Mouse (Mus musculus): ENCODE measurements at regions not wholly inside any gene's neighbourhood (a gene's known extent, or its start where the extent isn't known, plus 50 kb on each side); places are given as distances from the start of the nearest gene placed in this dataset.

DNA sequence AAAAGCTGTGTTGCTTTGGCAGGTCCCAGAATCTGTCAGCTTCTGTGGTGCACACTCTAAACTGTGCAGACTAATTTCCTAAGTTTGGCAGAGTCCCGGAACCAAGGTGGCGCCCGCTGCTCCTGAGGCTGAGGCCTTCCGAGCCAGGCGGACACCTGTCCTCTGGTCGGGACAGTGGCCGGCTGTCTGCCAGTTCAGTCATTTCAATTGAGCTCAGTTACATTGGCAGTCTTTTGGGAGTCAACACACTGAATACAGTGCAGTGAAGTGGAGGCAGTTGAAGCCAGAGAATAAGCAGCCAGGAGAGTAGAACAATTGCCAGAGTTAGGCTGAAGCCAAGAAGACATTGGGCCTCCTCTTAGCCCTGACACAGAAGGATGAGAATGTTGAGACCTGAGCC is 164.2 kb downstream of the Cdh19 start:
- DNase-seq (ENCODE audit: low spot score in 2 of 2) = no peak

DNA sequence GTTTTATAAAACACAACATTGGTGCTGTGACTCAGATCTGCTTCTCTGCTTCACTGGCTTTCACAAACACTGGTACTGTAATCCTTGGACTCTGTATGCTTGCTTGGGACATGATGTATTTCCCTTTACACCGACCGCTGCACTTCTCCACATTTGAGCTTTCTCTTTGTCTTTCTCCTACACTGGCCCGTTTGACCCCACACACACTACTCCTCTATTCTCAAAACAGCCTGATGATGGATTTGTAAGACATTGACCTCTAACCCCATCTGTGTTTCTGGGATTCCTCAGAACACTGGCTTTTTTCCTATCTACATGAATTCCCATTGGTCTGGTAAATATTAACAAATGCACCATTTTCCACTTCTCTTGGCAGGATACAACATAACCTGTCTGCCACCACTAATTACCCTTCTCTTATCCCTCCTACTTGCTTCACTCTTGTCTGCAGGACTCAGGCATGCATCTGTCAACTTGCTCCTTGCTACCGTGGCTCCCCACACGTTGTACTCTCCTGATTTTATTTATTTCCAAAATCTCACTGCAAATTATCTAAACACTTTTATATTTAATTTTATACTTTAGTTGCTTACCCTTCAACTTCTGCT is 178.1 kb downstream of the Cdh19 start:
- DNase-seq (ENCODE audit: low spot score in 2 of 2) = no peak

DNA sequence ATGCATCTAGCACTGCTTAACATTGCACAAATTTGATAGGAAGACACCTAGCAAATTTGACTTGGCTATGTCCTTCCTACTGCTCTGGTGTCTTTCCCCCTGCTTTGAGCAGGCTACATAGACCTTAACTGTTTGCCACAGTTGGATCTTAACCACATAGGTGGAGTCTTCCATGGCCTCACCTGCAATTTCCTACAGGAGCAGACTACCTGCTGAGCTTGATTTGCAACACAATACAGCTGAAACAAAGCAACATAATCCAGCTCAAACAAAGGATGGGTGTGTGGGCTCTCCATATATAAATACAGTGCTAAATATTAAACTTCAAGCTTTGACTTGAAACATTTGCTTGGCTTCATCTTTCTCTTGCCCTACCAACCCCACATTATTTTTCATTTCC is 186.8 kb downstream of the Cdh19 start:
- no peak for DNase-seq (ENCODE audit: low spot score in 2 of 2)

DNA sequence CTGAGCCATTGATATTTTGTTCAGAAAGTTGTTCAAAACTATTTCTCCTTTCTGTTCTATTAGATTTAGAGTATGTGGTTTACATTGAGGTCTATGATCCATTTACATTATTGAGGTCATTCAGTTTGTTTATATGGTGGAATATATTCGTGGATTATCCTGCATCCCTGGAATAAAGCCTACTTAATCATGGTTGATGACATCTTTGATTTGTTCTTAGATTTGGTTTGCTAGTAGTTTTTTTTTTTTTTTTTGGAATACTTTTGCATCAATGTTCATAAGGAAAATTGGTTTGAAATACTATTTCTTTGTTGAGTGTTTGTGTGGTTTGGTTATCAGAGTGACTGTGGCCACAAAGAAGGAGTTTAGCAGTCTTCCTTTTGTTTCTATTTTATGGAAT is 202.0 kb downstream of the Cdh19 start:
- no peak for DNase-seq (ENCODE audit: low spot score in 2 of 2)

DNA sequence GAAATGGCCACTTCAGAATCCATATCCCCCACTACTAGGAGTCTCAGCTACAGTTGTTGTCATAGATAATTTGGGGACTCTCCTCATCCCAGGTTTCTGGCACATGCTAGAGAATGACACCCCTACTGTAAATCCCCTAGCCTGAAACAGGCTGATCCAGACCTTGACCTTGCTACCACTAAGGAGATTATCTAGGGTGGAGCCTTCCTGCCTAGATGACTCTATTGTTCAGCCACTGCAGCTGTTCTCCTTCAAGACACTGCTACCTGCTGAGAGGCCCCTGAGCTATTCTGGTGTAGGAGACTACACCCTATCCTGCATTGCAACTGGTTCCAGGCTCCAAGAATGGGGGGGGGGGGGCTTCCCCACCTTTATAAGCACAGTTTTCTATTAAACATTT is 202.5 kb downstream of the Cdh19 start:
- no peak for DNase-seq (ENCODE audit: low spot score in 2 of 2)

DNA sequence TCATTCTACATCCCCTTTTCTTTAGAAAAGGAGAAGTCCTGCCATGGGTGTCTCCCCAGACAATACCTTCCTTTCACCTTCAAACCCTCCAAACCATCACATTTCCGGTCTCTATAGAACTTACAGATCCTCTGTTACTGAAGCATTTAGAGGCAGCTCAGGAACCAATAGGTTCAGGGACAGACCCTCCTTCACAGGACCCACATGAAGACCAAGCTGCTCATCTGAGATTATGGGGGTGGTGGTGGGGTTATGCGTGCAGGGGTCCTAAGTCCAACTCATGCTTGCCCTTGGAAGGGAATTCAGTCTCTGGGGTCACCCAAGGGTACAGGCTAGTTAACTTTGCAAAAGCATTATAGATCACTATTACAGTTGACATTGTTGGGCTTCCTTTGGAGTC is 203.3 kb downstream of the Cdh19 start:
- DNase-seq (ENCODE audit: low spot score in 2 of 2) = no peak

DNA sequence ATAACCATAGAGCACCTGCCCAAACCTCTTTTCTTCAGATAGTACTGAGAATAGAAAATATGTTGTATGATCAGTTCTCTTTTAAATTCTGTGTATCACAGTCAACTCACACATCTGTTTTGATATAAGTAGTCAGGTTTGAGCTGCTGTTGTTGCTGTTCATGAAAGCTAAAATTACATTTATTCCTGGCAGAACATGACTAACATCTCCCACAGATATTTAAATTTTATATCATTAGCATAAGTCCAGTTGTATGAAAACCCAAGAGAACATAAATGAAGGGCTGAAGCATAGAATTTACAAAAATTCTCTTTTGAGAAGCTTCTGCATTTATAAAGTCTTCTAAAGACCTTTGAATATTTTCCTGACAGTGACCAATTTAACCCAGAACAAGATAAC is 252.5 kb downstream of the Cdh19 start:
- peak in 1 of 2 experiments; percentile 3 for DNase-seq (ENCODE audit: low spot score in 2 of 2)
